Mouse (Mus musculus): ENCODE results near the gene Npr2. TPM values are rescaled to one million over a fixed set of nuclear protein-coding genes. Genes with fewer than 3 reads are reported as not detected.

The Npr2 gene
- polyA plus RNA-seq, 1 experiment from 2014 or later, result 11.2 TPM

Small RNA genes within 50 kb of the gene (microRNA-seq; reads per million reads assigned to microRNA genes)
- gene Gm25262, result not detected

Other genes starting within 250 kb of the Npr2 start
- gene Rusc2, start 250.0 kb upstream of the Npr2 start, polyA plus RNA-seq (2016; fragmentation: Nextera tagmentation; extraction: Ambion mirVana), result 14.1 and 15.7 TPM in 2 replicates
- gene Fam166b, start 202.8 kb upstream of the Npr2 start, polyA plus RNA-seq (2016; fragmentation: Nextera tagmentation; extraction: Ambion mirVana), result 0.14 TPM in 1 of 2 replicates, not detected in the other
- gene Tesk1, start 190.0 kb upstream of the Npr2 start, polyA plus RNA-seq (2016; fragmentation: Nextera tagmentation; extraction: Ambion mirVana), result 10.3 and 11.6 TPM in 2 replicates
- gene Cd72, start 177.3 kb upstream of the Npr2 start, polyA plus RNA-seq (2016; fragmentation: Nextera tagmentation; extraction: Ambion mirVana), result 0.82 and 2.0 TPM in 2 replicates
- not detected in 2 replicates for gene Sit1, start 148.2 kb upstream of the Npr2 start, polyA plus RNA-seq (2016; fragmentation: Nextera tagmentation; extraction: Ambion mirVana)
- 63.6 and 66.4 TPM in 2 replicates for gene Ccdc107, start 139.0 kb upstream of the Npr2 start, polyA plus RNA-seq (2016; fragmentation: Nextera tagmentation; extraction: Ambion mirVana)
- 37.7 and 38.7 TPM in 2 replicates for gene Arhgef39, start 132.2 kb upstream of the Npr2 start, polyA plus RNA-seq (2016; fragmentation: Nextera tagmentation; extraction: Ambion mirVana)
- gene Car9, start 125.0 kb upstream of the Npr2 start, polyA plus RNA-seq (2016; fragmentation: Nextera tagmentation; extraction: Ambion mirVana), result 1.6 and 2.0 TPM in 2 replicates
- 153 and 155 TPM in 2 replicates for gene Tpm2, start 108.2 kb upstream of the Npr2 start, polyA plus RNA-seq (2016; fragmentation: Nextera tagmentation; extraction: Ambion mirVana)
- 57.2 and 61.2 TPM in 2 replicates for gene Creb3, start 69.6 kb upstream of the Npr2 start, polyA plus RNA-seq (2016; fragmentation: Nextera tagmentation; extraction: Ambion mirVana)
- 117 and 124 TPM in 2 replicates for gene Tln1, start 69.2 kb upstream of the Npr2 start, polyA plus RNA-seq (2016; fragmentation: Nextera tagmentation; extraction: Ambion mirVana)
- 20.4 and 26.4 TPM in 2 replicates for gene Rgp1, start 53.2 kb upstream of the Npr2 start, polyA plus RNA-seq (2016; fragmentation: Nextera tagmentation; extraction: Ambion mirVana)
- gene Gba2, start 53.1 kb upstream of the Npr2 start, polyA plus RNA-seq (2016; fragmentation: Nextera tagmentation; extraction: Ambion mirVana), result 25.5 and 25.8 TPM in 2 replicates
- gene Msmp, start 47.4 kb upstream of the Npr2 start, polyA plus RNA-seq (2016; fragmentation: Nextera tagmentation; extraction: Ambion mirVana), result 0.50 and 1.3 TPM in 2 replicates
- 0.40 and 0.51 TPM in 2 replicates for gene Spag8, start 21.7 kb downstream of the Npr2 start, polyA plus RNA-seq (2016; fragmentation: Nextera tagmentation; extraction: Ambion mirVana)
- gene Hint2, start 24.5 kb downstream of the Npr2 start, polyA plus RNA-seq (2016; fragmentation: Nextera tagmentation; extraction: Ambion mirVana), result 130 and 139 TPM in 2 replicates
- 5.1 and 5.6 TPM in 2 replicates for gene Tmem8b, start 37.0 kb downstream of the Npr2 start, polyA plus RNA-seq (2016; fragmentation: Nextera tagmentation; extraction: Ambion mirVana)
- 3.8 and 3.9 TPM in 2 replicates for gene Fam221b, start 37.2 kb downstream of the Npr2 start, polyA plus RNA-seq (2016; fragmentation: Nextera tagmentation; extraction: Ambion mirVana)
- gene Olfr70, start 68.9 kb downstream of the Npr2 start, polyA plus RNA-seq (2016; fragmentation: Nextera tagmentation; extraction: Ambion mirVana), result not detected in 2 replicates
- not detected in 2 replicates for gene Olfr71, start 78.3 kb downstream of the Npr2 start, polyA plus RNA-seq (2016; fragmentation: Nextera tagmentation; extraction: Ambion mirVana)
- 0.96 and 1.0 TPM in 2 replicates for gene Hrct1, start 95.3 kb downstream of the Npr2 start, polyA plus RNA-seq (2016; fragmentation: Nextera tagmentation; extraction: Ambion mirVana)
- gene Spaar, start 98.1 kb downstream of the Npr2 start, polyA plus RNA-seq (2016; fragmentation: Nextera tagmentation; extraction: Ambion mirVana), result 0.15 and 0.35 TPM in 2 replicates
- not detected in 2 replicates for gene Olfr159, start 139.1 kb downstream of the Npr2 start, polyA plus RNA-seq (2016; fragmentation: Nextera tagmentation; extraction: Ambion mirVana)
- gene Olfr156, start 192.0 kb downstream of the Npr2 start, polyA plus RNA-seq (2016; fragmentation: Nextera tagmentation; extraction: Ambion mirVana), result not detected in 2 replicates
- not detected in 2 replicates for gene Olfr157, start 208.3 kb downstream of the Npr2 start, polyA plus RNA-seq (2016; fragmentation: Nextera tagmentation; extraction: Ambion mirVana)
- not detected in 2 replicates for gene Olfr155, start 219.6 kb downstream of the Npr2 start, polyA plus RNA-seq (2016; fragmentation: Nextera tagmentation; extraction: Ambion mirVana)
- gene Reck, start 243.6 kb downstream of the Npr2 start, polyA plus RNA-seq (2016; fragmentation: Nextera tagmentation; extraction: Ambion mirVana), result 12.8 and 14.6 TPM in 2 replicates